Mouse (Mus musculus): ENCODE measurements around the gene Hccs. TPM values are rescaled to one million over a fixed set of nuclear protein-coding genes. Genes with fewer than 3 reads are reported as not detected.

The Hccs gene
- polyA plus RNA-seq, 1 experiment = 22.8 TPM

GRCm38 (mm10) chrX:169303945-169304344 is 16.2 kb downstream of the Hccs start:
- Histone ChIP-seq H3K4me1 (ENCODE audit: control insufficient read depth, insufficient read depth, low read length) (no peaks in the 10 kb centered on the region), H3K4me3 (ENCODE audit: insufficient read depth, low read length) (no peak overlapping the region)

GRCm38 (mm10) chrX:169302271-169303045 is 17.7 kb downstream of the Hccs start:
- Histone ChIP-seq H3K27ac (ENCODE audit: insufficient read depth, low read length) (no peak overlapping the region), H3K4me3 (ENCODE audit: insufficient read depth, low read length) (no peak overlapping the region), H3K4me1 (ENCODE audit: control insufficient read depth, insufficient read depth, low read length) (no peaks in the 10 kb centered on the region)
- TF ChIP-seq POLR2A (IDR thresholded peaks at IDR 0.05; ENCODE audit: extremely low read depth, insufficient read depth, low read length) (no peak), CTCF (IDR thresholded peaks at IDR 0.05; ENCODE audit: extremely low read depth, insufficient read depth, low read length) (no peak)

More at GRCm38 (mm10) chrX:169303945-169304344, 16.2 kb downstream of the Hccs start:
- TF ChIP-seq POLR2A (IDR thresholded peaks at IDR 0.05; ENCODE audit: extremely low read depth, insufficient read depth, low read length) (no peak), CTCF (IDR thresholded peaks at IDR 0.05; ENCODE audit: extremely low read depth, insufficient read depth, low read length) (no peak)
- no peak overlapping the region for H3K27ac ChIP-seq (ENCODE audit: insufficient read depth, low read length)

GRCm38 (mm10) chrX:169299579-169299978 is 20.6 kb downstream of the Hccs start:
- peak; percentile 60; the same call in 1 of the 2 replicates for TF ChIP-seq CTCF (IDR thresholded peaks at IDR 0.05; ENCODE audit: extremely low read depth, insufficient read depth, low read length)
- no peak for TF ChIP-seq POLR2A (IDR thresholded peaks at IDR 0.05; ENCODE audit: extremely low read depth, insufficient read depth, low read length)
- Histone ChIP-seq H3K4me3 (ENCODE audit: insufficient read depth, low read length) (no peak overlapping the region), H3K27ac (ENCODE audit: insufficient read depth, low read length) (no peak overlapping the region), H3K4me1 (ENCODE audit: control insufficient read depth, insufficient read depth, low read length) (no peaks in the 10 kb centered on the region)

GRCm38 (mm10) chrX:169263433-169264172 is 56.6 kb downstream of the Hccs start:
- TF ChIP-seq CTCF (IDR thresholded peaks at IDR 0.05; ENCODE audit: extremely low read depth, insufficient read depth, low read length) = no peak
- TF ChIP-seq POLR2A (IDR thresholded peaks at IDR 0.05; ENCODE audit: extremely low read depth, insufficient read depth, low read length) = no peak

GRCm38 (mm10) chrX:169262212-169262611 is 58.0 kb downstream of the Hccs start:
- no peaks in the 10 kb centered on the region for H3K4me1 ChIP-seq (ENCODE audit: control insufficient read depth, insufficient read depth, low read length)
- no peak overlapping the region for H3K27ac ChIP-seq (ENCODE audit: insufficient read depth, low read length)
- no peak for TF ChIP-seq CTCF (IDR thresholded peaks at IDR 0.05; ENCODE audit: extremely low read depth, insufficient read depth, low read length)
- no peak for TF ChIP-seq POLR2A (IDR thresholded peaks at IDR 0.05; ENCODE audit: extremely low read depth, insufficient read depth, low read length)
- H3K4me3 ChIP-seq (ENCODE audit: insufficient read depth, low read length) = no peak overlapping the region

More at GRCm38 (mm10) chrX:169263433-169264172, 56.6 kb downstream of the Hccs start:
- Histone ChIP-seq H3K4me3 (ENCODE audit: insufficient read depth, low read length) (no peak overlapping the region), H3K27ac (ENCODE audit: insufficient read depth, low read length) (no peak overlapping the region), H3K4me1 (ENCODE audit: control insufficient read depth, insufficient read depth, low read length) (no peaks in the 10 kb centered on the region)

- H3K4me1 ChIP-seq (ENCODE audit: control insufficient read depth, insufficient read depth, low read length) = no peaks in the 10 kb centered on the region
- TF ChIP-seq POLR2A (IDR thresholded peaks at IDR 0.05; ENCODE audit: extremely low read depth, insufficient read depth, low read length) = no peak
- TF ChIP-seq CTCF (IDR thresholded peaks at IDR 0.05; ENCODE audit: extremely low read depth, insufficient read depth, low read length) = no peak
- H3K4me3 ChIP-seq (ENCODE audit: insufficient read depth, low read length) = no peak overlapping the region
- H3K27ac ChIP-seq (ENCODE audit: insufficient read depth, low read length) = no peak overlapping the region
These were observed 59.1 kb downstream of the Hccs start for GRCm38 (mm10) chrX:169261034-169261433.

GRCm38 (mm10) chrX:169256741-169257140 is 63.4 kb downstream of the Hccs start:
- TF ChIP-seq POLR2A (IDR thresholded peaks at IDR 0.05; ENCODE audit: extremely low read depth, insufficient read depth, low read length) (no peak), CTCF (IDR thresholded peaks at IDR 0.05; ENCODE audit: extremely low read depth, insufficient read depth, low read length) (no peak)
- H3K27ac ChIP-seq (ENCODE audit: insufficient read depth, low read length) = no peak overlapping the region
- H3K4me3 ChIP-seq (ENCODE audit: insufficient read depth, low read length) = no peak overlapping the region
- no peaks in the 10 kb centered on the region for H3K4me1 ChIP-seq (ENCODE audit: control insufficient read depth, insufficient read depth, low read length)

- H3K4me1 ChIP-seq (ENCODE audit: control insufficient read depth, insufficient read depth, low read length) = no peaks in the 10 kb centered on the region
- H3K4me3 ChIP-seq (ENCODE audit: insufficient read depth, low read length) = no peak overlapping the region
- H3K27ac ChIP-seq (ENCODE audit: insufficient read depth, low read length) = no peak overlapping the region
- no peak for TF ChIP-seq POLR2A (IDR thresholded peaks at IDR 0.05; ENCODE audit: extremely low read depth, insufficient read depth, low read length)
- TF ChIP-seq CTCF (IDR thresholded peaks at IDR 0.05; ENCODE audit: extremely low read depth, insufficient read depth, low read length) = no peak
These were observed 64.3 kb downstream of the Hccs start for GRCm38 (mm10) chrX:169255915-169256314.

GRCm38 (mm10) chrX:169222357-169223062 is 97.7 kb downstream of the Hccs start:
- Histone ChIP-seq H3K4me1 (ENCODE audit: control insufficient read depth, insufficient read depth, low read length) (no peaks in the 10 kb centered on the region), H3K4me3 (ENCODE audit: insufficient read depth, low read length) (no peak overlapping the region), H3K27ac (ENCODE audit: insufficient read depth, low read length) (no peak overlapping the region)
- TF ChIP-seq POLR2A (IDR thresholded peaks at IDR 0.05; ENCODE audit: extremely low read depth, insufficient read depth, low read length) (no peak), CTCF (IDR thresholded peaks at IDR 0.05; ENCODE audit: extremely low read depth, insufficient read depth, low read length) (no peak)

Measured in cortical plate, adult 2 months (tissue).